Mouse (Mus musculus): ENCODE results near the gene Apol11a.
A peak's percentile ranks its signal among the peaks of the same experiment; 100 is the strongest.
"Not testable (repeated sequence)": the region's sequence is repeated elsewhere in the genome, so short reads cannot be mapped to it uniquely, and the experiment has no call there.

Apol11a gene

GRCm38 (mm10) chr15:77507966-77508365 lies at the start of gene Apol11a:
Gene Apol11a, plus strand, starts transcription at chr15:77508271.
- DNase-seq: not testable (repeated sequence)

- not testable (repeated sequence) for DNase-seq
These were observed 33.2 kb upstream of the Apol11a start for GRCm38 (mm10) chr15:77474699-77475390.

GRCm38 (mm10) chr15:77476693-77477092 lies 31.4 kb upstream of the Apol11a start, which contains the start of gene Apol10a:
Gene Apol10a, plus strand, starts transcription at chr15:77477047.
- DNase-seq: not testable (repeated sequence)

- no peak for DNase-seq
These were observed 25.8 kb upstream of the Apol11a start for GRCm38 (mm10) chr15:77482140-77482794.

GRCm38 (mm10) chr15:77493181-77493580 lies 14.9 kb upstream of the Apol11a start:
- not testable (repeated sequence) for DNase-seq

- DNase-seq: not testable (repeated sequence)
These were observed 13.4 kb upstream of the Apol11a start for GRCm38 (mm10) chr15:77494694-77495093.

- not testable (repeated sequence) for DNase-seq
These were observed 12.5 kb downstream of the Apol11a start for GRCm38 (mm10) chr15:77520596-77520995.

GRCm38 (mm10) chr15:77523186-77523843 lies 15.2 kb downstream of the Apol11a start:
- DNase-seq: peak; percentile 27 to 30

GRCm38 (mm10) chr15:77533216-77533615 lies 25.1 kb downstream of the Apol11a start, which contains the start of gene Apol7c:
Gene Apol7c, minus strand, starts transcription at chr15:77533316.
- DNase-seq: no peak

GRCm38 (mm10) chr15:77539221-77539620 lies 31.1 kb downstream of the Apol11a start:
- DNase-seq: not testable (repeated sequence)

- DNase-seq: no peak
These were observed 53.7 kb downstream of the Apol11a start, which contains the start of gene 1700025B11Rik for GRCm38 (mm10) chr15:77561792-77562191. Gene 1700025B11Rik, minus strand, starts transcription at chr15:77561892.

GRCm38 (mm10) chr15:77563219-77563618 lies 55.1 kb downstream of the Apol11a start:
- no peak for DNase-seq

Measured in cerebellum, adult 18-20 months (tissue).